Mouse (Mus musculus) cerebellum, adult 2 months (tissue): ENCODE measurements around the gene Atp4a.

Experiments used
- CTCF ChIP-seq: fragments of 200-500 bp; IDR thresholded peaks from 2 replicates; pipeline ENCODE4 v1.5.1; 2011; ENCODE audit warnings: low read depth, mild to moderate bottlenecking, control low read depth, low read length, moderate library complexity, borderline replicate concordance; ENCODE audit not compliant: insufficient read depth
- POLR2A ChIP-seq: fragments of 200-500 bp; IDR thresholded peaks from 2 replicates; pipeline ENCODE4 v1.6.1; 2011; ENCODE audit warnings: low read length, control low read depth, borderline replicate concordance; ENCODE audit not compliant: insufficient read depth

GRCm38 (mm10) chr7:30717006-30717715 is 5.2 kb downstream of the Atp4a start:
- TF ChIP-seq CTCF: no peak
- no peak for TF ChIP-seq POLR2A
